Mouse (Mus musculus) hindbrain, embryonic 13.5 days (tissue): ENCODE data around the gene Gm2115. TPM values are rescaled to one million over a fixed set of nuclear protein-coding genes. Genes with fewer than 3 reads are reported as not detected.
A peak's percentile ranks its signal among the peaks of the same experiment; 100 is the strongest.

Experiments used
- ATAC-seq: fragments of 200-750 bp; cut with Nextera tagmentation; 2 replicates; pipeline ENCODE4 v1.8.0; 2017; ENCODE audit warnings: moderate TSS enrichment; ENCODE audit not compliant: low FRiP score
- H3K27ac ChIP-seq: fragments of 300-500 bp; sonication (generic); 2 replicates; pipeline ENCODE4 v1.5.1; 2015; ENCODE audit warnings: inconsistent platforms, mild to moderate bottlenecking, moderate library complexity
- H3K27me3 ChIP-seq: fragments of 300-500 bp; sonication (generic); 2 replicates; pipeline ENCODE4 v1.6.1; 2015; ENCODE audit warnings: mild to moderate bottlenecking, inconsistent platforms
- H3K36me3 ChIP-seq: fragments of 300-500 bp; sonication (generic); 2 replicates; pipeline ENCODE4 v1.6.1; 2015; ENCODE audit warnings: mild to moderate bottlenecking, inconsistent platforms
- H3K4me1 ChIP-seq: fragments of 300-500 bp; sonication (generic); replicated peaks from 2 replicates; pipeline ENCODE4 v1.6.1; 2015; ENCODE audit warnings: inconsistent platforms
- H3K4me2 ChIP-seq: fragments of 300-500 bp; sonication (generic); 2 replicates; pipeline ENCODE4 v1.6.1; 2015; ENCODE audit warnings: inconsistent platforms, mild to moderate bottlenecking, moderate library complexity
- H3K4me3 ChIP-seq: fragments of 300-500 bp; sonication (generic); 2 replicates; pipeline ENCODE4 v1.5.1; 2015; ENCODE audit warnings: mild to moderate bottlenecking, inconsistent platforms
- H3K9ac ChIP-seq: fragments of 300-500 bp; sonication (generic); 2 replicates; pipeline ENCODE4 v1.6.1; 2015; ENCODE audit warnings: mild to moderate bottlenecking, inconsistent platforms
- H3K9me3 ChIP-seq: fragments of 300-500 bp; sonication (generic); 2 replicates; pipeline ENCODE4 v1.6.1; 2016; ENCODE audit warnings: inconsistent platforms
- WGBS: fragments of 180-500 bp; shearing (Covaris S2); methylation state at CpG from one replicate; pipeline ENCODE4 v1.1.7; 2015; 5-methylcytosine and 5-hydroxymethylcytosine counted together
- polyA plus RNA-seq: library from polyadenylated mRNA; unstranded; fragments of >200 nt; fragmentation: Nextera tagmentation; extraction: Ambion mirVana; gene quantifications from 2 replicates; pipeline ENCODE4 v1.2.1, GENCODE M21; 2015

The Gm2115 gene
- 0.43 and 0.98 TPM in 2 replicates for polyA plus RNA-seq

DNA sequence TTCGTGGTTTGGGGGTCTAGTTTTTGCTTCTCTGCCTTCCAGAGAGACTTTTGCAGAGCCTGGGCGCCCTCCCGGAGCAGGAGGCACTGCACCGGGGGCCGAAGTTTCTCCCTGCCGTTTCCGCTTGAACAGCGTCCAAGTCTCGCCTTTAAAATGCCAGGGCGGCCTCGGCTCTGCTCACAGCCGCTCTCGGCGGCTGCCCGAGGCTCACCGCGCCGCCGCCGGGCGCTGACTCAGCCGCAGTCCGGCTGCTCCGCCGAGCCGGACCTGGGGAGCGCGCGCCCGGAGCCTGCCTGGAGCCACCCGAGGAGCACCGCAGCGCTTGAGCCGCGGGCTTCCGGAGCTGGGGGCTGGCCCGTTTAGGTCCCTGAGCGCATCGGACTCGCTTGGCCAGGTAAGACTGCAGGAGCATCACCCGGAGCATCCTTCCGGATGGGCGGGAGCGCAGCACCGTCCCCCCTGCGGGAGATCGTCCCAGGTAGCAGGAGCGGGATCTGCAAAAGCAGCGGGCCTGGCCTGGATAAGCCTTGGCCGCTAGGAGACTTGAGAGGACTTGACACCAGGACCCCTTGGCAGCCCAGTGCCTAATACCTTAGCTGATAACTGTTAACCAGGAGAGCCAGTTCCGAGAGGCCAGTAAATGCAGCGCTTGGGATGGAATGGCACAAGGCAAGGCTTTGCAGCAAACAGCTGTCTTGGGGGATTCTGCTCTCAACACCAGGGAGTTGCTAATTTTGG, at the start of gene Gm2115:
Gene Gm2115, plus strand, starts transcription at position 159 of the 738 bp plus-strand sequence.
- WGBS, result under 1% methylated on average over 52 of the region's 52 CpGs
- Histone ChIP-seq H3K27ac (no peak within 1 kb of the TSS), H3K4me1 (peaks cover 11% of the 10 kb centered on the region), H3K9ac (peak within 1 kb of the TSS; percentile 79), H3K36me3 (no peaks in the 10 kb centered on the region), H3K4me3 (peak within 1 kb of the TSS; percentile 58), H3K9me3 (no peaks in the 10 kb centered on the region), H3K27me3 (peaks cover 33% of the 10 kb centered on the region), H3K4me2 (peak within 1 kb of the TSS; percentile 79)
- ATAC-seq, result peak; percentile 90

DNA sequence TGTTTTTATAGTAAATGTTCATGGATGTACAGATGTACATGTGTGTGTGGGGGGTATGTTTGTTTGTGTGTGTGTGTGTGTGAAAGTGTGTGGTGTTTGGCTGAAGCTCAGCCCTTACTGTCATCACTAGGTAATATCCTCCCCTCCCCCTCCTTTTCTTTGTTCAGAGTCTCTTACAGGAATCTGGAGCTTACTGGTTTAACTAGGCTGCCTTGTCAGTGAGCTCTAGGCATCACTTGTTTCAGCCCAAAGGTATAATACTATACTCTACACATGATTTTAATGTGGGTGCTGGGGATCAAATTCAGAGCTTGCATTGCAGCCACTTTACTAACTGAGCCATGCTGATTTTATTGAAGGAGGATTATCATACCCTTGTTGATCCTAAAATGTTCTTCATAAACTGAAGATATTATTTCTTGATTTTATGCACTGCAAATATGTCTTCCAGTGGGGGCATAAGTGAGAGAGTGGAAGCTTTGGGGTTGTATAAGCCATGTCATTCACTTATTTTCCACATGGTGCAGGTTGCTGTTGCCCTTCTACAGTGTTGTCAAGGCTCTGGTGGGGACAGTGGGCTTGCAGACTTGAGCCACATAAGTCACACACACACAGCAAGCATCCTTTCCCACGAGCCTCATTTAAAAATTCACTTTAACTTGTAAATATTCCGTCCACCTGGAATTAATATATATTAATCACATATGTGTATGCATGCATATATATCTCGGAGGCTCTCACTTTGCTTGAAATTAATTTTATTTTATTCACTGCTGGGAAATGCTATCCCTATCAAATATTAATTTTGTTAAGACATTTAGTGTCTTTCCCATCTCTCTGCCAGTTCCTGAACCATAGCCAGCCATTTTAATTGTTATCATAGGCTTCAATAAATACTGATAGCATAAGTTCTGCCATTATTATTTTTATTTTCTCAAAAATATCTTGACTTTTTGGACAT, 45.0 kb upstream of the Gm2115 start:
- Histone ChIP-seq H3K27ac (no peak overlapping the region), H3K4me1 (no peaks in the 10 kb centered on the region), H3K9ac (no peak overlapping the region), H3K4me2 (no peak overlapping the region), H3K27me3 (no peaks in the 10 kb centered on the region), H3K4me3 (no peak overlapping the region), H3K36me3 (no peaks in the 10 kb centered on the region), H3K9me3 (no peaks in the 10 kb centered on the region)
- peak; percentile 59 for ATAC-seq
- 69% methylated on average over 3 of the region's 3 CpGs for WGBS

DNA sequence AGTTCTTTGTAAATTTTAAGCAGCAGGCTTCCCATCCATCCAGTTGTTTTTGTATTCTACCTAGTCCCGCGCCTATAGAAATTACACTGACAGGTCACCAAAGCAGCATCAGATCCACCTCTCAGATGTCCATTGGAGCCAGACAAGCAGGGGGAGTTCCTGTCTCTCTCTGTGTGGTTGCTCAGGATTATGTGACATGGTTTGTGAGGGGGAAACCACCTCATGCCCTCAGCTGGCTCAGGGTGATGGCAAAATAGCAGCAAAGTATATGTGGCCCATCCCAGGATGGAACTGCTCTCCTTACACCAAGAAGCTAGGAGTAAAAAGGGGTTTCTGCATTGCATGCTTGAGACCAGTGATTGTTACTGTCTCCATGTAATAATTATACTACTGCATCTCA, 42.3 kb upstream of the Gm2115 start:
- Histone ChIP-seq H3K4me1 (no peaks in the 10 kb centered on the region), H3K27ac (no peak overlapping the region), H3K9ac (no peak overlapping the region), H3K36me3 (no peaks in the 10 kb centered on the region), H3K4me3 (no peak overlapping the region), H3K4me2 (no peak overlapping the region), H3K27me3 (no peaks in the 10 kb centered on the region), H3K9me3 (no peaks in the 10 kb centered on the region)
- WGBS, result 85% methylated on average over 2 of the region's 2 CpGs
- no peak for ATAC-seq

DNA sequence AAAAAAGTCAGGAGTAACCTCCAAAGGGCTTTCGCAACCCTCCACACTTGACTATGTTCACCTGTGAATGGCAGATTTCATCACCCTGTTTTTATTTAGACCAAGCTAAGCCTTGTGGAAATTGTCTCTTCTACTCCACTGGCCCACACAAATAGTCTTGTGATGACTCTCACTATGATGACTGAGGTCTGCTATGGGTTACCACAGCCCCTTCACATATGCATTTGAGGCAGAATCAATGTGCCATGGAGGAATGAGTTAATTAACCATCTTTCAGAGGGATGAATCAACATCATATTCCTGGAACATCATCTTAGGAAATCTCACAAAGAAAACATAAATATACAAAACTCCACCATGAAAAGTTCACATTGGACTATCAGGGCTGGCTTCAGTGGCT, 25.6 kb upstream of the Gm2115 start:
- Histone ChIP-seq H3K4me3 (no peak overlapping the region), H3K4me1 (no peaks in the 10 kb centered on the region), H3K27ac (no peak overlapping the region), H3K4me2 (no peak overlapping the region), H3K27me3 (no peaks in the 10 kb centered on the region), H3K9me3 (no peaks in the 10 kb centered on the region), H3K9ac (no peak overlapping the region), H3K36me3 (no peaks in the 10 kb centered on the region)
- 95% methylated on average over 1 of the region's 1 CpGs for whole genome bisulfite sequencing
- no peak for ATAC-seq

DNA sequence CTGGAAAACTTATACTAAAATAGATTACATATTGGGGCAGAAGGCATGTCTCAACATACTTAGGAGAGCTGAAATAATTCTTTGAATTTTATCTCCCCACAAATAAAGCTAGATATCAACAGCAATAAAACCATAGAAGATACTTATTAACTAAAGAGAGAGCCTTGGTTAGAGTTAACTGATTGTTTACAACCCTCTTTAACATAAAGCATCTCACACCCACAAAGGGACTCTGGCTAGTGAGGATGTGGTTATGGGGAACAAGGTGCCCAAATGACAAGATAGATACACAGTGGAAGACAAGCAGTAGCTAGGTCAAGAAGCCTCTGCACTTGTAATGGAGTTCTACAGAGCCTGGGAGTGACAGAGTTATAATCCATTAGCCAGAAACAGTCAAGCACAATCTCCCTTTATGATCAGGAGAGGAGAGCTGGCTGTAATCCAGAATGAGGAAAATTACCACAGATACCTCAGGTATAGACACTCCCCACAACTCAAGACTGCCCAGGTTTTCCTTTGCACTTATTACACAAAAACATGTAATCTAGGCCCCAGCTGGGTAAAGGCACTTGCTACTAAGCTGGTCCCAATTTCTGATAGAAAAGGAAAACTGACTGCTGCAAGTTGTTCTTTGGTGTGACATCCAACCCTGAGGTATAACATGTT, 10.1 kb upstream of the Gm2115 start:
- Histone ChIP-seq H3K4me1 (0 out of 2 replicates have a peak, but pooled peaks cover 6% of the 10 kb centered on the region), H3K9ac (no peak overlapping the region), H3K36me3 (no peaks in the 10 kb centered on the region), H3K4me3 (no peak overlapping the region), H3K27me3 (no peaks in the 10 kb centered on the region), H3K9me3 (no peaks in the 10 kb centered on the region), H3K4me2 (no peak overlapping the region), H3K27ac (no peak overlapping the region)
- no peak for ATAC-seq

DNA sequence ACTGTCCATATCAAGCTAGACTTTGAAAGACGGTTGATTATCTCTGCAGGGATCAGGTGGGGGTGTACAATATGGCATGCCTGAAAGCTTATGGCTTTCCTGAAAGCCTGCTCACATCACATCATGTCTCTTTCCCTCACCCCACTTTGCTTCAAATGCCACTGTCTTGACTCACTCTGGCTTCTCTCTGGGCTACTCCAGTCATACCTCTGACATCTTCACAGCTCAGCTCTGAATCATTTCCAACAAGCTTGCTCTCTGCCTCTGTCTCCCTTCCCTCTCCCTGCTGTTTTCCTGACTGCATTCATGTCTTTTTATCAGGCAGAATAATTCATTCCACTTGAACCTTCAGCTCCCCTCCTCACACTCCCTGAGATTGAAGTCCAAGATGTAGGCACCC, 7.4 kb upstream of the Gm2115 start:
- ATAC-seq, result no peak
- WGBS, result 78% methylated on average over 1 of the region's 1 CpGs

DNA sequence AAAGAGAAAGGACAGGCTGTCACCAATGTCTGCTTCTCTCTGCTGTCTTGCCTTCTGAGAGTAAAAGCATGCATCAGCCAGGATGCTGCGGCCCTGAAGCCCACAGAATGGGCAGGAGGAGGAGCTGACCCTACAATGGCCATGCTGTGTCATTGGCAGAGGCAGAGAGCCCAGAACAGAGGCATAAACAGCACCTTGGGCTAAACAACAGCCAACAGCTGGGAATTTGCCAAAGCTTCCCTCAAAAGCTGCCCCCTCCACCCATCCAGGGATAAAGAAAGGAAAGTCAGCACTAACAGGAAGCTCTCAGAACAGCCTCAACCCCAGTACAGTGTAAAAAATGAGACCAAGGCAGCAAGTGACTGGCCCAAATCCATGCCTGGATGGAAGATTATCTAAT, 6.3 kb upstream of the Gm2115 start:
- Histone ChIP-seq H3K27ac (no peak overlapping the region), H3K9ac (no peak overlapping the region), H3K27me3 (peaks cover 5% of the 10 kb centered on the region; the same call in 1 of the 2 replicates), H3K4me2 (no peak overlapping the region), H3K4me1 (0 out of 2 replicates have a peak, but pooled peaks cover 6% of the 10 kb centered on the region), H3K4me3 (no peak overlapping the region), H3K36me3 (no peaks in the 10 kb centered on the region), H3K9me3 (no peaks in the 10 kb centered on the region)
- ATAC-seq, result peak; percentile 43; the same call in 1 of the 2 replicates
- WGBS, result 20% methylated on average over 1 of the region's 1 CpGs

More for the DNA sequence above, 7.4 kb upstream of the Gm2115 start:
- H3K4me3 ChIP-seq, result no peak overlapping the region
- no peaks in the 10 kb centered on the region for H3K36me3 ChIP-seq
- no peaks in the 10 kb centered on the region for H3K9me3 ChIP-seq
- no peak overlapping the region for H3K4me2 ChIP-seq
- H3K27ac ChIP-seq, result no peak overlapping the region
- H3K27me3 ChIP-seq, result no peaks in the 10 kb centered on the region
- H3K4me1 ChIP-seq, result 0 out of 2 replicates have a peak, but pooled peaks cover 6% of the 10 kb centered on the region
- H3K9ac ChIP-seq, result no peak overlapping the region

DNA sequence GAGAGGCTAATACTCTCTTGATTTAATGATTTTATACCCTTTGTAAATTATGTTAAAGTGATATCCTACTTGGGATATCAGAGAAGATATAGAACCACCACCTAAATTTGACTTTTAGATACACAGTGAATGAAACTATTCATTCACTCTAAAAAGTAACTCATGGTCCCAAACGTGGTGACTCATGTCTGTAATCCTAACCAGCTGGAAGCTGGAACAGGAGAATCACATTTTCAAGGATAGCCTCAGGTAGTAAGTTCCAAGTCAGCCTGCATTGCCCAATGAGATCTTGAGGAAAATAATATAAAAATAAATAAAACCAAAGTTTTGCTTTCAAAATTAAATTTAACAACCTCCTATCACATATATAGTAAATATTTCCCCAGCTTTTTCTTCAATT, 2.6 kb upstream of the Gm2115 start:
- H3K27ac ChIP-seq, result no peak overlapping the region
- no peak for ATAC-seq
- no peaks in the 10 kb centered on the region for H3K36me3 ChIP-seq
- H3K4me1 ChIP-seq, result peaks cover 17% of the 10 kb centered on the region
- no peaks in the 10 kb centered on the region for H3K9me3 ChIP-seq
- no peak overlapping the region for H3K9ac ChIP-seq
- peaks cover 33% of the 10 kb centered on the region for H3K27me3 ChIP-seq
- 49% methylated on average over 1 of the region's 1 CpGs for WGBS
- no peak overlapping the region for H3K4me3 ChIP-seq
- H3K4me2 ChIP-seq, result no peak overlapping the region

DNA sequence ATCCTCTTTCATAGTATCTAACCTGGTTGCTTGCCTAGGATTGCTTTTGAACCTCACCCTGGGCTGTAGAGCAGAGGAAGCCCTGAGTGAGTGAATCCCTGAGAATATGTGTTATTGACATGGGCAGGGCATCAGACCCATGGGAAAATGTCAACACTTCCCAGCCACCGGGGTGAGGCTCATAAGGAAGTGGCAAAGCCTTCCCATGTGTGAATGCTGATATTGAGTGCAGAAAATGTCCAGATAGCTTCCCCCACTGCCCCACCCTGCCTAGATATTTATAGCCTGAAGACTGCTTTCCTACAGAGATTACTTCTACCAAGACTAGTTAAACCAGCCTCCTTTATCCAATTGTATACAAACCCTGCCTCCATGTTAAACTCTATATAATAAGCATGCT, 4.0 kb downstream of the Gm2115 start:
- 95% methylated on average over 1 of the region's 1 CpGs for WGBS
- Histone ChIP-seq H3K4me2 (no peak overlapping the region), H3K36me3 (no peaks in the 10 kb centered on the region), H3K9me3 (no peaks in the 10 kb centered on the region), H3K27ac (no peak overlapping the region), H3K9ac (no peak overlapping the region), H3K4me3 (no peak overlapping the region), H3K4me1 (peaks cover 11% of the 10 kb centered on the region), H3K27me3 (peaks cover 25% of the 10 kb centered on the region)
- ATAC-seq, result no peak

DNA sequence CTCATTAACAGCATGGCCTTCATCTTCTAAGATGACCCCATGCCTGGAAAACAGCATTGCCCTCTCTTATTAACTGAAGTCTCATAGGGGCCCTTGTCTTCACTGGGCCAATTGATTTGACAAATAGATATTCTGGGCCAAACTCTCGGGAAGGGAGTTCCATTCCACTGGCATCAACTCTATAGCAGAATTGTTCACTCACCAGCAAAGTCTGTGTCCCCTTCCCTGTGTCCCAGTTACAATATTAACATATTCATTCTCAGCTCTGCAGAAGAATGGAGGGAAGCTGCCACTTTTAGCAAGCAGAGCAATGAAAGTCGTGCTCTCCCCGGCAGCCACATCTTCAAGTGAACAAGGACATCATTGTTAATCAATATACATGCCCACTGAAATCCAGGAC, 5.9 kb downstream of the Gm2115 start:
- Histone ChIP-seq H3K27ac (no peak overlapping the region), H3K9ac (no peak overlapping the region)
- 54% methylated on average over 3 of the region's 3 CpGs for WGBS

DNA sequence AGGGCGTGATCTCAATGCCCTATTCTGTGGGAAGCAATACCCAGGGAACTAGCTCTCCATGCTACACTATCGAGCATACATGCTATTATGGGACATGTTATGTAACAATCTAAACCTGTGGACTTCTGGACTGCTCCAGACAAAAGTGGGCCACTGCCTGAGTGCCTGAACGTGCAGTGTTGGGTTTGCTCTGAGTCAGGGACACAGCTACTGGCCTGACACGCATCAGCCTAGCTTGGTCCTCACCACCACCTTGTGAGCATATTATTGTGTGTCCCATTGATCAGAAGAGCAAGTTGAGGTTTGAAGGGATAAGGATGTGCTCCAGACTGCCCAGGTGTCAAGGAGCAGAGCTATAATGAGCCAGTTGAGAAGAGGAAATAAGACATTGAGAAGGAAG, 16.2 kb downstream of the Gm2115 start:
- no peak overlapping the region for H3K27ac ChIP-seq
- no peak overlapping the region for H3K4me3 ChIP-seq
- H3K4me2 ChIP-seq, result no peak overlapping the region
- H3K27me3 ChIP-seq, result no peaks in the 10 kb centered on the region
- no peaks in the 10 kb centered on the region for H3K4me1 ChIP-seq
- H3K9me3 ChIP-seq, result no peaks in the 10 kb centered on the region
- ATAC-seq, result no peak
- H3K36me3 ChIP-seq, result no peaks in the 10 kb centered on the region
- WGBS, result 86% methylated on average over 4 of the region's 4 CpGs
- no peak overlapping the region for H3K9ac ChIP-seq

More for the DNA sequence above, 5.9 kb downstream of the Gm2115 start:
- Histone ChIP-seq H3K4me2 (no peak overlapping the region), H3K9me3 (no peaks in the 10 kb centered on the region), H3K4me3 (no peak overlapping the region), H3K27me3 (peaks cover 8% of the 10 kb centered on the region), H3K36me3 (no peaks in the 10 kb centered on the region), H3K4me1 (no peaks in the 10 kb centered on the region)
- ATAC-seq, result no peak

DNA sequence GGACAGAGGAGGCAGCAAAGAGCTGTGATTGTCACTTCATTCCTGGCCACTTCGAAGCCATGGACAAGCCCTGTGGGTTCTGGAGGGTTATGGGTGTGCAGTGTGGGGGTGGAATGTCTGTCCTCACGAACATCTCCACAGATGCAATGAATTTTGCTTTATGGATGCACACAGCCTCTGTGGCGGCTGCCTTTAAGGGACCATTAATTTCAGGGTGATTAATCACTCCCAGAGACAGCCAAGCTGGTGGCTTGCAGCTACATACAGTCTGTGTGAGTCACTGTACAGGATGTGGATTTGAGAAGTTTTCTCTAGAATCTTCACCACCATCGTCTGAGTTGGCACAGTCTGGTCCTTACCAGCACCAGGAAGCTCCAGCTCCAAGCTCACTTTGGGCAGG, 17.9 kb downstream of the Gm2115 start:
- WGBS, result 61% methylated on average over 4 of the region's 4 CpGs
- Histone ChIP-seq H3K4me3 (no peak overlapping the region), H3K9ac (no peak overlapping the region), H3K4me2 (no peak overlapping the region), H3K27ac (no peak overlapping the region), H3K27me3 (no peaks in the 10 kb centered on the region), H3K9me3 (no peaks in the 10 kb centered on the region), H3K4me1 (no peaks in the 10 kb centered on the region), H3K36me3 (no peaks in the 10 kb centered on the region)
- peak; percentile 61; the same call in 1 of the 2 replicates for ATAC-seq
